Mouse (Mus musculus) hindbrain, embryonic 10.5 days (tissue): ENCODE data around the gene Alppl2. TPM values are rescaled to one million over a fixed set of nuclear protein-coding genes. Genes with fewer than 3 reads are reported as not detected.

ENCODE experiments used
- DNase-seq: peaks from one replicate; pipeline ENCODE4 v3.0.0-alpha.2; 2017; ENCODE audit warnings: low spot score
- H3K27ac ChIP-seq: fragments of 300-500 bp; sonication (generic); 2 replicates; pipeline ENCODE4 v1.5.1; 2016; ENCODE audit warnings: mild to moderate bottlenecking, moderate library complexity
- H3K27me3 ChIP-seq: fragments of 300-500 bp; sonication (generic); 2 replicates; pipeline ENCODE4 v1.6.1; 2016; ENCODE audit warnings: mild to moderate bottlenecking; ENCODE audit not compliant: poor library complexity, insufficient read depth, severe bottlenecking
- H3K36me3 ChIP-seq: fragments of 300-500 bp; sonication (generic); 2 replicates; pipeline ENCODE4 v1.6.1; 2016; ENCODE audit warnings: mild to moderate bottlenecking, moderate library complexity
- H3K4me1 ChIP-seq: fragments of 300-500 bp; sonication (generic); replicated peaks from 2 replicates; pipeline ENCODE4 v1.6.1; 2016; ENCODE audit warnings: mild to moderate bottlenecking
- H3K4me3 ChIP-seq: fragments of 300-500 bp; sonication (generic); 2 replicates; pipeline ENCODE4 v1.5.1; 2016; ENCODE audit warnings: mild to moderate bottlenecking, moderate library complexity
- H3K9me3 ChIP-seq: fragments of 300-500 bp; sonication (generic); 2 replicates; pipeline ENCODE4 v1.6.1; 2016; ENCODE audit warnings: mild to moderate bottlenecking, moderate library complexity
- WGBS: fragments of 180-500 bp; shearing (Covaris S2); methylation state at CpG from one replicate; pipeline ENCODE4 v1.1.7; 2016; 5-methylcytosine and 5-hydroxymethylcytosine counted together
- polyA plus RNA-seq: library from polyadenylated mRNA; unstranded; fragments of >200 nt; fragmentation: Nextera tagmentation; extraction: Ambion mirVana; gene quantifications from 2 replicates; pipeline ENCODE4 v1.2.1, GENCODE M21; 2016

Alppl2 gene
- polyA plus RNA-seq, 1 experiment from 2014 or later: not detected

DNA sequence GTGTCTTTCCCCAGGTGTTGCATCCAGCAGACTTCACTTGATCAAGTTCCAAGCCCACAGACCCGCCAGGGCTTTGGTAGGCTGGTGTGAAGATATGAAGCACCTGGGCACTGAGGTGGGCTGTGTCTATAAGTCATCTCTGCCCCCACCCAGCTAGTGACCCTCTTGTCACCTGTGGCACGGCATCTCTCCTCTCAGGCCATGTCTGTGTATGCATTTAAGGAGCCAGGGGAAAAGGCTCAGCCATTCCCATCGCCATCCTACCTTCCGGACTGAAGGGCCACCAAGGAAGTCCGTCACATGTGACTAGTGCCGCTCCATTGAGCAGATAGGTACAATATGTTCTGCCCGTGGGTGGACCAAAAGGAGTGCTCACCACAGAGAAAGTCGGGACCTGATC is 5.9 kb upstream of the Alppl2 start:
- no peak for DNase-seq
- peaks cover 40% of the 10 kb centered on the region for H3K27me3 ChIP-seq
- H3K4me1 ChIP-seq: peaks cover 10% of the 10 kb centered on the region; the same call in 1 of the 2 replicates
- no peaks in the 10 kb centered on the region for H3K9me3 ChIP-seq
- H3K4me3 ChIP-seq: no peak overlapping the region
- 84% methylated on average over 8 of the region's 8 CpGs for WGBS
- no peak overlapping the region for H3K27ac ChIP-seq
- H3K36me3 ChIP-seq: no peaks in the 10 kb centered on the region

- H3K36me3 ChIP-seq: no peaks in the 10 kb centered on the region
- no peaks in the 10 kb centered on the region for H3K4me1 ChIP-seq
- H3K4me3 ChIP-seq: no peak overlapping the region
- no peak for DNase-seq
- no peak overlapping the region for H3K27ac ChIP-seq
- H3K9me3 ChIP-seq: no peaks in the 10 kb centered on the region
- 91% methylated on average over 11 of the region's 11 CpGs for WGBS
- no peaks in the 10 kb centered on the region for H3K27me3 ChIP-seq
These were observed 477 bp downstream of the Alppl2 start for GRCm38 (mm10) chr1:87089251-87089650.

GRCm38 (mm10) chr1:87086964-87087363 is 2.8 kb downstream of the Alppl2 start:
- Histone ChIP-seq H3K9me3 (no peaks in the 10 kb centered on the region), H3K36me3 (no peaks in the 10 kb centered on the region), H3K27ac (no peak overlapping the region), H3K4me1 (no peaks in the 10 kb centered on the region), H3K4me3 (no peak overlapping the region), H3K27me3 (no peaks in the 10 kb centered on the region)
- WGBS: 74% methylated on average over 17 of the region's 17 CpGs
- no peak for DNase-seq

- Histone ChIP-seq H3K27me3 (no peaks in the 10 kb centered on the region), H3K9me3 (no peaks in the 10 kb centered on the region), H3K4me1 (no peaks in the 10 kb centered on the region), H3K4me3 (no peak overlapping the region), H3K36me3 (no peaks in the 10 kb centered on the region), H3K27ac (no peak overlapping the region)
- WGBS: 66% methylated on average over 4 of the region's 4 CpGs
- no peak for DNase-seq
These were observed 3.5 kb downstream of the Alppl2 start for GRCm38 (mm10) chr1:87086196-87086595.

DNA sequence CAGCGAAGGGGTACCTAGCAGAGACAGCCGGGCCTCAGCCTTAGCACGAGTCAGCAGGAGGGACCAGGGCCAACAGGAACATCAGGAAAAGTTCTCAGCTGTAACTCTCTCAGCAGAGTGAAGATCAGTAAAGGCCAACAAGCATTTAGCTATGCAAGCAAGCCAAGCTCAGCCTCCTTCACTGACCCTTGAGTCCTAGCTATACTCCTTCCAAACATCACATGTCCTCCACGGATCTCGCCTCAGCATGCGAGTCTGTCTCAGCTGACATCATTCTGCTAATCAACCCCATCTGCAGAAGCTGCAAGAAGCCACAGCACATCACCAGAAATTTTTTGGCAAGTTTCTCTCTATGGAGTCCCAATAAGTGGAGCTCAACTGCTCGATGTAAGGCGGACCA is 16.0 kb downstream of the Alppl2 start:
- DNase-seq: no peak
- WGBS: 84% methylated on average over 8 of the region's 8 CpGs
- no peak overlapping the region for H3K27ac ChIP-seq

GRCm38 (mm10) chr1:87070720-87071119 is 19.0 kb downstream of the Alppl2 start:
- WGBS: 44% methylated on average over 16 of the region's 16 CpGs
- peak; percentile 39 for DNase-seq
- Histone ChIP-seq H3K27ac (no peak overlapping the region), H3K9me3 (no peaks in the 10 kb centered on the region), H3K4me3 (no peak overlapping the region), H3K4me1 (peaks cover 5% of the 10 kb centered on the region), H3K36me3 (no peaks in the 10 kb centered on the region), H3K27me3 (no peaks in the 10 kb centered on the region)

More for the DNA sequence above, 16.0 kb downstream of the Alppl2 start:
- Histone ChIP-seq H3K9me3 (no peaks in the 10 kb centered on the region), H3K27me3 (no peaks in the 10 kb centered on the region), H3K4me1 (no peaks in the 10 kb centered on the region; the same call in 1 of the 2 replicates), H3K36me3 (no peaks in the 10 kb centered on the region), H3K4me3 (no peak overlapping the region)

DNA sequence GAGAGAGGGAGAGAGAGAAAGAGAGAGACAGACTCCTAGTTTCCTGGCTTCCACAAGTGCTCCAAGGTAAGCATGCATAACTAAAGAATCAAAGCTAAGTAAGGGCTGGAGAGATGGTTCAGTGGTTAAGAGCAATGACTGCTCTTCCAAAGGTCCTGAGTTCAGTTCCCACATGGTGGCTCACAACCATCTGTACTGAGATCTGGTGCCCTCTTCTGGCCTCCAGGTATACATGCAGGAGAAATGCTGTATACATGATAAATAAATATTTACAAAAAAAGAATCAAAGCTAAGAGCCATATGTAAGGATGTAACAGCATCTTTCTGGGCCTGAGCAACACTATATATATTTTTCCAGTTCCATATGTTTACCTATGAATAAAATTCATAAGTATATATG is 28.8 kb downstream of the Alppl2 start:
- H3K27ac ChIP-seq: no peak overlapping the region
- H3K4me1 ChIP-seq: no peaks in the 10 kb centered on the region
- H3K27me3 ChIP-seq: no peaks in the 10 kb centered on the region
- no peak for DNase-seq
- no peaks in the 10 kb centered on the region for H3K36me3 ChIP-seq
- no peaks in the 10 kb centered on the region for H3K9me3 ChIP-seq
- H3K4me3 ChIP-seq: no peak overlapping the region

DNA sequence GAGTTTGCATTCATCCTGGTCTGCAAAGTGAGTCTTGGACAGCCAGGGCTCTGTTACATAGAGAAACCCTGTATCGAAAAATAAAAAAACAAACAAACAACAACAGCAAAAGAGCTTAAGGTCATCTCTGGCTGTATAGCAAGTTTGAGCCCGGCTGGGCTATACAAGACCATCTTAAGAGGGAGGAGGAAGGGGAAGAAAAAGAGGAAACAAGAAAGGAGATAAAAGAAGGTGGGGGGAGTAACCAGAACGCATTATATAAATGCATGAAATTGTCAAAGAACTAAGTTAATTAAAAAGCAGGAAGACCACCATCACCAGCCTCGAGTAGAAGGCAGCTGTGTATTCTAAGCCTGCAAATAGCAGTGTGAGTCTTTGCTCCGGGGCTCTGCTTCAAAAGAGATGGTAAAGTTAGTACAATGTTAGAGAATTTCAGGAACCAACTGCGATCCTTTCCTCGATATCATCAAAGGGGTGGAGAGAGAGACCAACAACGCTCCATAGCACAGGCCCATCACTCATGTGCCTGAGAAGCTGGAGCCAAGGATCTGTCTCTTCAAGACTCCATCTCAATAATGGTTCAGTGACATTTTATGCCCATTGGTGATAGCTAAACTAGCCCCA is 30.6 kb downstream of the Alppl2 start:
- WGBS: 85% methylated on average over 8 of the region's 8 CpGs

DNA sequence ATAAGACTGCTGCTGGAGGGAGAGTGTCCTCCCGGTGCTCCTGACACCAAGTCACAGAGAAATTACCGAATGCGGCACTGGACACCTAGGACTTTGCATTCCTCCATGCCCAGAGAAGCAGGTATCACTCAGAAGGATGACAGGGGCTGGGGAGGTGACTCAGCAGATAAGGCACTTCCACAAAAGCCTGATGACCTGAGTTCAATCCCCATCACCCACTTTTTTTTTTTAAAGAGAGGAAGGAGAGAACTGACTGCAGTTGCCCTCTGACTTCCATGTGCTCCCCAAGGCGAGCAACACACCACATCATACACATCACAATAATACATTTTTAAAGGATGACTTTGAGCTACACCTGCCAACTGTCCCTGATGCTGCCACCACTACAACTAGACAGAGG is 32.7 kb downstream of the Alppl2 start:
- Histone ChIP-seq H3K4me3 (no peak overlapping the region), H3K36me3 (no peaks in the 10 kb centered on the region), H3K27me3 (no peaks in the 10 kb centered on the region), H3K4me1 (no peaks in the 10 kb centered on the region), H3K9me3 (no peaks in the 10 kb centered on the region), H3K27ac (no peak overlapping the region)
- DNase-seq: no peak
- 78% methylated on average over 4 of the region's 4 CpGs for WGBS

More for the DNA sequence above, 30.6 kb downstream of the Alppl2 start:
- Histone ChIP-seq H3K4me1 (no peaks in the 10 kb centered on the region), H3K36me3 (no peaks in the 10 kb centered on the region), H3K9me3 (no peaks in the 10 kb centered on the region), H3K4me3 (no peak overlapping the region), H3K27ac (no peak overlapping the region), H3K27me3 (no peaks in the 10 kb centered on the region)
- DNase-seq: no peak

DNA sequence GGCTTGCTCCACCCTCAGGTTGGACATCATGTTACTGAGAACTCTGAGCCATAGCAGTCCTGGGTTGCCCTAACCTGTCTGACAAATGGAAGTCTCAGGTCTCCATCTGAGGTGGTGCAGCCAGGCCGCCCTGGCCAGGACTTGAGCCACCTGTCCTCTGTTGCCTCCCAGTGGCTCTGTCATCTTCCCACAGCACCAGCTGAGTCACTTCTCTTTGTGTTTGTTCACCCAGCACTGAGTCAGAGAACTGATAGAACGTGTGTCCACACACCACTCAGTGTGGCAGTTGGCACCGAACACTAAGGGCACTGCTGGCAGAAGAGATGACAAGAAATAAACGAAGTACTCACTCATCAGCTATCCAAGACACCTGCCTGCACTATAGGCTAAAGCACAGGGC is 38.4 kb downstream of the Alppl2 start:
- WGBS: 90% methylated on average over 4 of the region's 4 CpGs
- H3K4me3 ChIP-seq: no peak overlapping the region
- peaks cover 17% of the 10 kb centered on the region for H3K4me1 ChIP-seq
- DNase-seq: no peak
- no peak overlapping the region for H3K27ac ChIP-seq
- H3K27me3 ChIP-seq: no peaks in the 10 kb centered on the region
- H3K36me3 ChIP-seq: peaks cover 16% of the 10 kb centered on the region
- H3K9me3 ChIP-seq: no peaks in the 10 kb centered on the region

DNA sequence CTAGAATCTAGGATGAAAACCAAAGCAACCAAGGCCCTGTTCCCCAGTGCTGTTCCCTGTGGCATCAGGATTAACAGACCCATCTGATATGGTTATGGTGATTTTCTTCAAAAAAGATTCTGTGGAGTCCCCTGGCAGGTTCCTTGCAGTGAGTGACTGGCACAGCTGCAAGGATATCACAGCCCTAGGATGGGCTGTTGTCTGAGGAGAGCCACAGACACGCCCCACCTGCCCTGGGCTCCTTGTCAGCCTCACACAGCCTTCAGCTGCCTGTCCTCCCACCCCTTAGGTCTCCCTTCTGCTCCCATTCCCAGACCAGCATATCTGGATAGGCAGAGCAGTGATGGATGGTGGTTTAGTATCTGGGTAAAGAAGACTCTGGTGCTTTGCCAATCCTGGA is 39.0 kb downstream of the Alppl2 start:
- Histone ChIP-seq H3K27me3 (no peaks in the 10 kb centered on the region), H3K4me3 (no peak overlapping the region), H3K27ac (no peak overlapping the region), H3K4me1 (peaks cover 17% of the 10 kb centered on the region), H3K9me3 (no peaks in the 10 kb centered on the region), H3K36me3 (peaks cover 16% of the 10 kb centered on the region)
- no peak for DNase-seq
- 63% methylated on average over 1 of the region's 1 CpGs for WGBS

- peak overlapping the region; percentile 23; the same call in 1 of the 2 replicates for H3K27ac ChIP-seq
- H3K36me3 ChIP-seq: peaks cover 23% of the 10 kb centered on the region
- DNase-seq: no peak
- no peak overlapping the region for H3K4me3 ChIP-seq
- 55% methylated on average over 3 of the region's 3 CpGs for WGBS
- H3K9me3 ChIP-seq: no peaks in the 10 kb centered on the region
- no peaks in the 10 kb centered on the region for H3K27me3 ChIP-seq
- H3K4me1 ChIP-seq: peaks cover 17% of the 10 kb centered on the region
These were observed 39.7 kb downstream of the Alppl2 start for GRCm38 (mm10) chr1:87050072-87050471.

- Histone ChIP-seq H3K27me3 (no peaks in the 10 kb centered on the region), H3K36me3 (peaks cover 17% of the 10 kb centered on the region; the same call in 1 of the 2 replicates), H3K9me3 (no peaks in the 10 kb centered on the region), H3K4me3 (no peak overlapping the region), H3K4me1 (peaks cover 15% of the 10 kb centered on the region), H3K27ac (no peak overlapping the region)
- 0% methylated on average over 1 of the region's 1 CpGs for WGBS
- peak; percentile 81 for DNase-seq
These were observed 47.8 kb downstream of the Alppl2 start for GRCm38 (mm10) chr1:87041814-87042438.
